Mouse (Mus musculus): ENCODE data around the gene Bdh2.

Bdh2 gene

DNA sequence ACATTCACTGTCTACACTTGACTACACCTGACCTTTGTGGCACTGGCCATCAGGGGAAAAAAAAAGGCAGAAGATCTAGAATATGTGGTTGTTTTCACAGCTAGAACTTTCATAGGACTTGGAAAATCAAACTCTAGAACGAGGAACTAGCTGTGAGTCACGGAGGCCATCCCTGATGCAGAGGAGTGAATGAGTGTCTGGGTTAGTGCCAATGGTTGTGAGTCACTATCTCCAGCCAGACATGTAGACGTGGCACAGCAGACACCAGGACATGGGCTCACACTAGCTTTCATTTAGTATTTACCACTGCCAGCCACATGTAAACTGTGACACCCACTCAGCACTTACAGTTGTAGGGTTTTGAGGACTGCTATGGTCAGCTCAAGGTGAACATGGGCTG is 17.5 kb downstream of the Bdh2 start:
- DNase-seq (ENCODE audit: low spot score) = peak; percentile 68

DNA sequence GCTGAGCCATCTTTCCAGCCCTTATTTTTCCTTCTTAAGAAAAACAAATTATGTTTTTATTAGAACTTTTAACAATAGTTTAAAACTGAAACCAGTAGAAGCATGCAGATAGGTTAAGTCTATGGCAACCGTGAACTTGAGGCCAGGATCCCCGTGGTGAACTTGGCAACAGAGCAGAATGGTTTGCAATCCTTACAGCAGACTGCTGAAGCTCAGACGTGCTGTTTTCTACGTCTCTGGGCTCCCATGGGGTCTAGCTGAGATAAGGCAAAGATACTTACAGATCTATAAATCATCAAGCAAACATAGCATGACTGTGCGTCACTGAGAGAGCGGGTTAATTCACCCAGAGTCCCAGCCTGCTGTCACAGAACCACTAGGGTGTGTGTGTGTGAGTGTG is 19.1 kb downstream of the Bdh2 start:
- no peak for DNase-seq (ENCODE audit: low spot score)

DNA sequence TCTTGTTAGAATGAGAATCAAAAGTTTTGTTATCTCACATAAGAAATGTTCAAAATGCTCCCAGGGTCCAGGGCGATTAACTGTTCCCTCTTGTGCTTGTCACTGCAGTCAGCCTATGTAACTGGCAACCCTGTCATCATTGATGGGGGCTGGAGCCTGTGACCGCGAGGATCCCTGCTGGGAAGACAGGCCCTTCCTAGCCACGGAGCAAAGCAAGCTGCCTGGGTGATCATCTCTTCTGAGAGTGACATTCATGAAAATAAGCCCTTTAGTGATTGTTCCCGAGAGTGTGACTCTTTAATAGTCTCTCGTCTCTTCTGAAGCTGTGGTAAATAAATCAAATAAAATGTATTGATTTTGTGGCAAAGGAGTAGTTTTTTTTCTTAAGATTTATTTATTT is 23.0 kb downstream of the Bdh2 start:
- DNase-seq (ENCODE audit: low spot score) = no peak

DNA sequence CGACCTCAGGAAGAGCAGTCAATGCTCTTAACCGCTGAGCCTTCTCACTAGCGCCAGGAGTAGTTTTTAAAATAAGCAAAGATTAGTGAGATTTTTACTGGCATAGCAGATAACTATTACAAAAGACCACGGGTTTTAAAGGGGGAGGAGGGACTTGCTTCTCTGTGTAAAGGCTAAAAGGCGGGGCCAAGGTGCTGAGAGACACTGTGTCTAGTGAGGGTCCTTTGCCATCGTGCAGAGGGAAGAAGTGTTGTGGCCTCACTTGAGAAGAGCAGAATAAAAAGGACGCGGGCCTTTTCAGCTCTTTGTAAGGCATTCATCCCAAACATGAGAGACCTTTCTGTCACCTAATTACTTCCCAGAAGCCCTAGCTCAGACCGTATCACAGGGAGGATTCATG is 23.5 kb downstream of the Bdh2 start:
- DNase-seq (ENCODE audit: low spot score) = no peak

DNA sequence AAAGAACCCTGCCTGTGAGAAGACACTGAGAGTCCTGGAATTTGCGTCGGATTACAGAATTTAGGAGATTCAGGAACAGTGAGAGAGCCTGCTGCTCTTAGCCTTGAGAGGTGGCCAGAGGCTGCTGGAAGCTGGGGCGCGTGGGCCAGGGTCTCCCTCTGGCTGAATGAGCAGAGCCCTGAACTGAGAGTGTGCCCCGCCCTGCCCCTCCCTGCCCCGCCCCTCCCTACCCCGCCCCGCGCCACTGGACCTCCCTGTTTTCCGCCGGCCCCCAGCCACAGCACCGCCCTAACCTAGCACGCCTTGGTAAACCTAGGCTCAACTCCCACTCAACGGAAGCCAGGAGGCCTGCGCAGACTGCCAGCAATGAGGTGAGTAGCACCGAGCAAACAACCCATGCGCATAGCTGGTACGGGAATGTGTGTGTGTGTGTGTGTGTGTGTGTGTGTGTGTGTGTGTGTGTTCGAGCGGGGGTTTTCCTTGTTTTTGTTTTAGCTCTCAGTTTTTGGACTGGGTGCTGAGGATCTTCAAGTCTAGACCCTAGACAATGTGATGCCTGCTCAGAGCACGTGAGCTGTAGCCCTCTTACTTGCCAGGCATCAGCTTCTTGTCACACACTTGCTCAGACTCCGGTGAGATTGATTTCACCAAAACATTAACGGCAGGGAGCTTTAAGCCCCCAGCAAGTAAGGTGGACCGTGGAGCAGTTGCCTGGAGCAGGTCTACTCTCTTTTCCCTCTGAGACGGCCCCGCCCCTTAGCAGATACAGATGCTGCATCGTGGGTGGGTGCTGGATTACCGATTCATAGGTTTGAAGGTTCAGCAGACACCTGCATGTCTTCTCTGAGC is 26.6 kb downstream of the Bdh2 start, which contains the start of gene Slc9b2:
TSS of gene Slc9b2 (plus strand) at position 290 of the 849 bp plus-strand sequence.
- DNase-seq (ENCODE audit: low spot score) = peak; percentile 49

DNA sequence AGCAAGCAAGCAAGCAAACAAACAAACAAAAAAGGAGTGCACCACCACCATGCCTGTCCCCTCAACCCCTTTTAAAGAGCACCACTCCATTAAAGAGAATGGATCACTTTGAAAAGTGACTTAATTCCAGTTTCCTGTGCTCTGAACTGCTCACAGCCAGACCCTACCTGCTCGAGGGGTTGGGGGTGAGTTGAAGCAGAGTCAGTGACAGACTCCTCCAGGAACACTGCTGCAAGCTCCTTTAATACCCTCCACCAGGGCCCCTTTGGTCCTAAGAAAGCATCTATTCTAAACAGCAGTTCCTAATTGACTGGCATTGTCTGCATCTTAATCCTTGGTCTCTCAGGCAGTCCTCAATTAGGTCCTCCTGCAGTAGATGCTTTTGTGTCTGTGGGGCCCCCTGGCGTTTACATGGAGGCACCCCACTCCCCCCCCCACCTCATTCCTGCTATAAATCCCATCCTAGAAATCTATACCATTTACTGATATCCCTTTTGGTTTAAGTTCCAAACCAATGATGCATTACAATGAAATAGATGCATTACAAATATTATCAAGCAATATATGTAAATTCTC is 32.0 kb downstream of the Bdh2 start:
- no peak for DNase-seq (ENCODE audit: low spot score)

DNA sequence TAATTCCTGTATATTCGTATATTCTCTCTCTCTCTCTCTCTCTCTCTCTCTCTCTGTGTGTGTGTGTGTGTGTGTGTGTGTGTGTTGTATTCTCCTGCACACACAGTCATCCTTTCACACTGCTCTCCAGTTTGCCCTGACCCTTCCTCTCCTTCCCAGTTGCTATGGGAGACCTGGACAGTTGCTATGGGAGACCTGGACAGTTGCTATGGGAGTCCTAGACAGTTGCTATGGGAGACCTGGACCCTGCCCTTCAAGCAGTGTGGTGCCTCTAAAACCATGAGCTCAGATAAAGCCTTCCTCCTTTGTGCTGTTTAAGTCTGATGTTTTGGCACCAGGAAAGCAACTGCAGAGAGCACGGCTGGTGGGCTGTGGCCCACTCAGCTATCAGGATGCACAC is 32.7 kb downstream of the Bdh2 start:
- no peak for DNase-seq (ENCODE audit: low spot score)

DNA sequence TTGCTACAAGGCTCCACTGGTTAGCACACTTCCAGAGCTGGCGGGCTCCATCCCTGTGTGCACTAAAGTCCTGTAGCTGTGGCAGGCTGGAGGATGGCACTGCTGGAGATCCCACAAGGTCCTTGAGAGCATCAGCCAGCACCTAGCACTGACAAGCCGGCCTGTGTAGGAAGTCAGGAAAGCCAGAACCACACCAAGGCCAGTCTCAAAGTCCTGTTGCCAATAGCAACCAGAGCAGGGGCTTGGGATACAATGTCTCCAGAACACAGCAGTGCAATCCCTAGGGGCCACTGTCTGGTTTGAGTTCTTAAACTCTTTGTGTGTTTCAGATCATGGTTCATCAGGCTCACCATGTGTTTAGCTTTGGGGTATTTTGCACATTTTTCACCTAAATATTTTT is 33.8 kb downstream of the Bdh2 start:
- peak; percentile 63 for DNase-seq (ENCODE audit: low spot score)

DNA sequence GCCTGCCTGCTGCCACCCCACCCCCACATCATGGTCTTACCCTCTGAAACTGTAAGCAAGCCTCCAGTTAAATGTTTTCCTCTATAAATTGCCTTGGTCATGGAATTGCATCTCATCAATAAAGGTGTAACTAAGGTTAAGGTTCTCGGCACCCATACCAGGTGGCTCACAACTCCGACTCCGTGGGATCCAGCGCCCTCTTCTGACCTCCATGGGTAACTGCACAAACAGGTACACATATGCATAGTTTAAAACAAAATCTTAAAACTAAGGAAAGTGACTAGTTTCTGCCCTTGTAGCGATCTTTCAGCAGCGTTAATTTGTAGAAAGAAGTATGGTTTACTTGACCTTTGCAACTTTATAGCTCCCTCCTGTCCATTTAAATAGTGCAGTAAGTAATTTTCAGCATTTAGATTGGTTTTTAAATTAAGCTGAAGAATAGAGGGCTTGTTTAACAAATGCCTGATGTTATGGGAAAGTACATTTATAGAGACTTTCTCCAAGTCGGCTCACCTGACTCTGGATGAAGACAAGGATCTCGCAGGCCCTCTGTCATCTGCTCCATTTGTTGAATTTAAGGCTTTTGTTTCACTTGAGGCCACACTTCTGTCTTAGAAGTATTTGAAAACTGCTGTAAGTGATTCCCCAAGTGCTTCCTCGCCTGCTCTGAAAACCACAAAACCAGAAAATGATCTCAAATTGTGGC is 34.9 kb downstream of the Bdh2 start:
- DNase-seq (ENCODE audit: low spot score) = no peak

DNA sequence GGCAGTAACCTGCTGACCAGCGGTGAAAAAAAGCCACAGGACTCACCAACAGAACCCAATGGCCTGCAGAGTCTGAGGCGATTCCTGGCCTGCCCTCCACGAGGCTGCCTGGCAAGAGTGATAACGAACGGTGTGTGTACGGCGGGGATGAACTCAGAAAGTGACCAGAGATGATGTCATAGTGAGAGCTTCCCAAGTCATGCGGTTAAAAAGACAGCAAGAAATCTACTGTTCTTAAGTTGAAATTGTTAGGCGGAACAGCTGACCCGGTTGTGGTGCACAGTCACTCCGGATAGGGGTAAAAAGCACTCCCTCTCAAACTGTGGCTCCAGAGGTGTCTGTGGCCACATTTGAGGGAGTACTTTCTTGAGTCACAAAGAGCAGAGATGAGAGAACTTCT is 37.3 kb downstream of the Bdh2 start:
- no peak for DNase-seq (ENCODE audit: low spot score)

DNA sequence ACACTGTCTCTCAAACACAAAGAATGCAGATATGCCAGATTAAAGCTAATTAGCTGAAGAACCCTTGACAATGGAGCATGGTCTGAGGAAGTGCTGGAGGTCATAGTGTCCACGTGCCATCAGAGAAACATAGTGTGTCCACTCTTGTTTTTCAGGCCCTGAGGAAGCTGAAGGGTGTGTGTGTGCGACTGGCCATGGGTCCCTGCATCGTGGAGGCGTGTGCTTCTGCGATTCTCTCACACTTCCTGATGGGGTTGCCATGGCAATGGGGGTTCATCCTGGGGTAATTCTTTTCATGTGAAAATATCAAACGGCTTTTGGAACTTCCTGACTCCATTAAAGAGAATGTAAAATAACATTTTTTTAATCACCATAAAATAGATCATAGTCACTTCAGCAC is 43.3 kb downstream of the Bdh2 start:
- no peak for DNase-seq (ENCODE audit: low spot score)

DNA sequence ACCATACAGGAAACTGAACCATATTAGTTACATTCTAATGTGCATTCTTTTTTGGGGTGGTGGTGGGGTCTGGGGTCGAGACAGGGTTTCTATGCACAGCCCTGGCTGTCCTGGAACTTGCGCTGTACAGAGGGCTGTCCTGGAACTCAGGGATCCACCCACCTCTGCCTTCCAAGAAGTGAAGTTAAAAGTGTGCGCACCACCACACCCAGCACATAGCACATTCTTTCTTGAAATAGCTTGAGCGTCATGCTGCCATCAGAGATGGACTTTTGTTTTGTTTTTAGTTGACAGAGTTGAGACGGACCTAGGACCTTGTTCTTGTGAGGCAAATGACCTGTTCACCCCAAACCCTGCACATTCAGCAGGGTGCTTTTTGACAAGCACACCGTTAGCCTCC is 46.2 kb downstream of the Bdh2 start:
- DNase-seq (ENCODE audit: low spot score) = no peak

DNA sequence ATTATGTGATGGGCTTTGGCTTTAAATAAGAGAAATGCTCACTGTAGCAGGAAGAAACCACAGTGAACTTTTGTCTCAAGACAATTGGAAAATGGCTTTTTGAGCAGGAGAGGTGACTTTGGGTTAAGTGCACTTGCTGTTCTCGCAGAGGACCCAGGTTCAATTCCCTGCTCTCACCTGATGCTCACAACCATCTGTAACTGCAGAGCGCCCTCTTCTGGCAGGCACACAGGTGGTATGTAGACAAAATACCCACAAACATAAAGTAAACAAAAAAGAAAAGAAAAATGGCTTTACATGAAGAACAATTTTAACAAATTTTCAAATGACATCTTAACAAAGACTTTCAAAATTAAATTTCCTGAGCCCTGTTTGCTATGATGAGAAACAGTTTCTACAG is 46.6 kb downstream of the Bdh2 start:
- DNase-seq (ENCODE audit: low spot score) = no peak

DNA sequence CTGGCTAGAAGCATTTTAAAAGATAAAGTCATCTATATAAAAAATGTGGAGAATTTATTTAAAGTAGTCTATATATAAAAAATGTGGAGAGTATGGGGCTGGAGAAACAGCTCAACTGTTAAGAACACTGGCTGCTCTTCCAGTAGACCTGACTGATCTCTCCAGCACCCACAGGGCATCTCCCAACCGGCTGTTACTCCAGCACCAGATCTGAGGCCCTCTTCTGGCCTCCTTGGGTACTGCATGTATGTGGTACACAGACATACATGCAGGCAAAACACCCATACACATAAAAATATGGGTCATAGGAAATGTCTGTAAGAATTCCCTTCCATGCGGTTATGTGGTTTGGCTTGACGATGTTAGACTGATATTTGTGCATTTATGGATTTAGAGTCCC is 47.5 kb downstream of the Bdh2 start:
- peak; percentile 28 for DNase-seq (ENCODE audit: low spot score)

DNA sequence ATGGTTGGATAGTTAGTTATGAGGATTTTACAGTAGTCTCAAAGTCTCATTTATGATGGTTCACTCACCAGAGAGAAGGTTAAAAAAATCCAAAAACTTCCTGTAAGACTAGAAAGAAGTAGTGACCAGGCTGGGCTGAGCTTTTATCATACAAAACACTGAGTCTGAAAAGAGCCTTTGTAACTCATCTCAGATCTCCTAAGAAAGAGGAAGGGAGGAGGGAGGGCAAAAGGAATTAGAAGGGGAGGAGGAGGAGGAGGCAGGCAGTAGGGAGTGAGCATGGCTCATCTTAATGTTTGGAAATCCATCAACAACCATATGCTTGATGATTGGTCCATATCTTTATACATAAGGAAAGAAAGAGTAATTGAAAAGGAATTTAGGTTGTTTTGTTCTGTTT is 51.7 kb downstream of the Bdh2 start:
- DNase-seq (ENCODE audit: low spot score) = no peak

DNA sequence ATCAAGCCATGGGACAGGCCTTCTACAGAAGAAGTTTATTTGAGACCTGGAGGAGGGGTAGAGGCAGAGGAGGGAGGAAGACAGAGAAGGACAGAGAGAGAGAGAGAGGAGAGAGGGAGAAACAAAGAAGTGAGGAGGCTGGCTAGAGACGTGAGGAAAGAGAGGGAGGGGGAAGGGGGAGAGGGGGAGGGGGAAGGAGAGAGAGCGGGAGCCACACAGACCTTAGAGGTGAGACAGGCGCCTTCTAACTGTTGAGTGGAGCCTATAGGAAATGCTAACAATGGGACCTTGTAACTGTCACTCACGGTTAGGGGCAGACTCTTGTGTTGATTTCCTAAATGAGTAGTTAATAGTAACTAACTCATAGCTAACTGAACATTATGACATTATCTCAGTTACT is 52.7 kb downstream of the Bdh2 start:
- no peak for DNase-seq (ENCODE audit: low spot score)

DNA sequence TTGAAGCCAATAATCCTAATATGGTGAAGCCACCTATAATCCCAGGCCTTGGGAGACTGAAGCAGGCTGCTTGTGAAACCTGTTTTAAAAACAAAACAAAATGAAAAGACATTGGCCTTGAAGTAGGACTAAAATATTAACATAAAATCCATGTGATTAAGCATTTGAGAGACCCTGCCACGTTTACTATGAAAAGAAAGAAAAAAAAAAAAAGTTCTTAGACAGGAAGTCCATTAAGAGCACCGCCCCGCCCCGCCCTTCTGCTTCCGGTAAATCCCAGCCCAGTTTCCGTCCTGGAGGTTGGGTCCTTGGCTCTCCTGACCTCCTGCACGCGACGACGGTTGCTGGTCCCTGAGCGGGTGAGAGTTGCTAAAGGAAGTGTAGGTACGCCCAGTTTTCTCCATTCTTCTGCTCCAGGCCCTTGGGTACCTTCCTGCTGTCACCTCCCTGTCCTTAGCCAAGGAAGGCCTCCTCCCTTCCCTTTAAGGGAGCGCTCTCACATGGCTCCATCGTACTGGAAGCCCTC is 66.8 kb downstream of the Bdh2 start, which contains the start of gene Slc9b1:
TSS of gene Slc9b1 (plus strand) at position 291 of the 526 bp plus-strand sequence.
- no peak for DNase-seq (ENCODE audit: low spot score)

DNA sequence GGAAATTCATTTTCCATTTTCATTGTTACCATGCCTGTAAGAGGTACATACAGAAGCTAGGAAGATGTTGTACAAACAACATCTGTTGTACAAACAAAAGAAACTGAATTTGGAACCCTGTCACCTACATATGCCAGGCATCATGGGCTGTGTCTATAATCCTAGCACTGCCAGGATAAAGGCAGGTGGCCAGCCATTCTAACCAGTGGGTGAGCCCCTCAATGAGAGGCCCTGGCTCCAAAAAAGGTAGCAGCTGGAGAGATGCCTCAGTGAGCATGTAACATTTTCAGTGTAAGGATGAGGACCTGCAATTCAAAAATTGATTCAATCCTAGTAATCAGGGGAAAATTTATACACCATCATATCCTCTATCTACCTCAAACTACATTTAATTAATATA is 68.0 kb downstream of the Bdh2 start:
- DNase-seq (ENCODE audit: low spot score) = no peak

DNA sequence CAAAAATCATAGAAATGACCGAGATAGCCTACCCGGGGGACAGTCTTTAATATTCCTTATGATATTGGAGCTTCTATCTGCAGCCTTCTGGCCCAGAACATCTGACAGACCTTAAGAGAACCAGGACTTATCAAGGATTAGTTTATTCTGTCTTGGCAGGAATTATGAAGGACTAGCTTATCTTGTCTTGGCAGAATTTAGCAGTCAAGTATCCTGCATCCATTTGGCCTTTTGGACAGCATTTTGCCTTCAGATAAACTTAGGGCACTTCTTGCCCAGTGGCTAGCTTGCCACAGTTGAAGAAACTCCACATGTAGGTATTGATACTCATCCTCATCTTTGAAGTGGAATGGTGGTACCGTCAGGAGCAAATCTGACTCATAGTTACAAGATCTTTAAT is 70.8 kb downstream of the Bdh2 start:
- no peak for DNase-seq (ENCODE audit: low spot score)
